Mouse (Mus musculus) kidney, postnatal 25 days (tissue): Measurements from ENCODE around the gene Mark2.

Experiments
- DNase-seq, 2 experiments: peaks; one replicate each; pipeline ENCODE4 v3.0.0; 2021; ENCODE audit warnings: mixed read lengths in 2 of 2

Mark2 gene

GRCm38 (mm10) chr19:7265478-7266191 is 76.0 kb downstream of the Mark2 start:
- DNase-seq: no peak

- DNase-seq: peak; percentile 39 to 75
Observed at GRCm38 (mm10) chr19:7264766-7265331, 76.8 kb downstream of the Mark2 start.

DNA sequence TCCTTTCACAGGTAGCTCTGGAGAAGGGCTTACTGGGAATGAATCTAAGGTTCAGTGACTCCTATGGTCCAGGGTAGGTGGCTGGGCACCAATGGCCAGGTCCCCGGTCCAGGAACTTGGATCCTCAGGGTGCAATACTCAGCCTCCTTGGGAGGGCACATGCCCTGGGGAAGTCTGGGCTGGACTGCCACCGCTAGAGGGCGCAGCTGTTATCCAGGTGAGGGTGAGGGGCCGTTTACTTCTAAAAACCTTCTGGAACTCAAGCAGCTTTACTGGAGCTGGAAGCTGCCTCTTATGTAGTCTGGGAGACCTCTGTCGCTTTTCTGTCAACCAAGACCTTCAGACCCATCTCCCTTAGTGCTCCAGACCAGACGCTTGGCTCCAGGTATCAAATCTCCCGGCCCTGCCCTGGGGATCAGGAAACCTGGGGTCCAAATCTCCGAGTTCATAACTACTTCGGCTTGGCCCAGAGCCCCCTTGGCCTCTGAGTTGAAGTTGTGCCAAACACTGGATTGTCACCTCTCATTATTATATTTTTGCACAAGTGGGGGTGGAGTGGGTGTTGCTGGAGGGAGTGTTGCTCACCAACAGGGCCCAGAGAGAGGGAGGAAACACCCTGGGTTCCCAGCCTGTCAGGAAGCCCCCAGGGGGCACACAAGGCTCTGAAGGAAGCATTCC is 77.4 kb downstream of the Mark2 start:
- peak; percentile 87 to 92 for DNase-seq

DNA sequence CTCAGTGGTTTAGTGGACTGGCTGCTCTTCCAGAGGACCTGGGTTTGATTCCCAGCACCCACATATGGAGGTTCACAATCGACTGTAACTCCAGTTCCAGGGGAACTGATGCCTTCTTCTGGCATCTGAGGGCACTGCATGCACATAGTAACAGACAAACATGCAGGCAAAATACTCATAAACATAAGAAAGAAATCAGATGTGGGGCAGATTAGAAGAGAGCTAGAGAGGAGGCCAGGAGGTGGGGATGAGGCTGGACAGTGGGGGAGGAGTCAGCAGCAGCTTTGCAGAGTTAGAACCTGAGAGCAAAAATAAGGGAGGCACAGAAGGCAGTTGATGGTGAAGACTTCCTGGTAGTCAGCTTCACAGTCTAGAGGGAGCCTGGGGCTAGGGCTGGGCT is 79.1 kb downstream of the Mark2 start:
- DNase-seq: no peak

GRCm38 (mm10) chr19:7261964-7262363 is 79.7 kb downstream of the Mark2 start:
- DNase-seq: no peak

GRCm38 (mm10) chr19:7261476-7261875 is 80.2 kb downstream of the Mark2 start:
- DNase-seq: no peak

DNA sequence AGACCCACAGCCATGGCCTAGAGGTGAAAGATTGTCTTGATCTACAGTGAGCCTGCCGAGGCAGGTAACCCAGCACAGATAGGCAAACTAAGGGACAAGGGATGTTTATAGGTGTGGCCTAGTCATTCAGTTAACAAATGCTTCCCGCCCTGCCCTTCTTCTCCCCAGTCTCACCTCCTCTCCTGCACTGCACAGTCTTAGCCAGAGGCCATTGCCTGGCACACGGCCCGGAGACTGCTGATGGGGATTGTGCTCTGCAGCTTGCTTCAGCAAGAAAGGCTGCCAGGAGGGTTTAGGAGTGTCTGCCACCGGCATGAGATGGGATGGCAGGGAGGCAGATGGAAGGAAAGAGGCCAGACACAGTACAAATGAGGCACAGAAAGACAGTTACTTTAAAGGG is 83.8 kb downstream of the Mark2 start:
- no peak for DNase-seq

- peak in 1 of 2 experiments; percentile 20 for DNase-seq
Observed at GRCm38 (mm10) chr19:7246021-7246420, 95.6 kb downstream of the Mark2 start.

GRCm38 (mm10) chr19:7240782-7241690 is 100.6 kb downstream of the Mark2 start, which contains the start of gene Naa40:
Gene Naa40 (minus strand): TSS chr19:7241183.
- peak; percentile 96 to 97 for DNase-seq

DNA sequence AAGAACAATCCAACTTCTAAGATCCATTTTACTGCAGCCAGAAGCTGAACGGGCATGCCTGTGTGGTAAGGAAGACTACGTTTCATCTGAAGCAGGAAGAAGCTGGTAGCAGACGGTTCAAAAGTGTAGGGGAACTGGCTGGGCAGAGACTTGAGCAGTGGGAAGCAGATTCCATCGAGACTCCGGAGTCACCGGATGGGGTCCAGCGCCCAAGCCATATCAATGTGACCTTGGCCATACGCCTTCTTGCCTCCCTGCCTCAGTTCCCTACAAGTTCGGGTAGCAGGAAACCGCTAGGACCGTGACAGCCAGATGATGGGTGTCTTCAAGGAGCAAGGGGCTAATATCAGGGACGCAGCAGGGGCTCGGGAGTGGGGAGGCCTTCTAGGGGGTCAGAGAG is 101.4 kb downstream of the Mark2 start:
- no peak for DNase-seq

DNA sequence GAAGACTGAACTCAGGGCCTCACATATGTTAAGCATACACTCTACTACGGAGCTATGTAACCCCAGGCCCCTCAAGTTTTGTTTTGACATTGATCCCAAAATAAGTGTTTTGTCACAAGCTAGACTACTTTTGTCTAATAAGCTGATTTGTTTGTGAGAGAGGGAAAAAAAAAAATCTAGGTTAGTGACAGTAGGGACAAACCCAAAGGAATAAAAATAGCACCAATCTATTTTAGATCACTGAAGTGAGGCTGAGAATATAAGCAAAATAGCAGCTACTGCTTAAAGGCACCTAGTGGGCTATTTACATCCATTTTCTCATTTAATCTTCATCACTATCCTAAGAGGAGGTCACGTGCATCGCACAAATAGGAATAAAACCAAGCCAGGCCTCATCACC is 102.1 kb downstream of the Mark2 start:
- no peak for DNase-seq

DNA sequence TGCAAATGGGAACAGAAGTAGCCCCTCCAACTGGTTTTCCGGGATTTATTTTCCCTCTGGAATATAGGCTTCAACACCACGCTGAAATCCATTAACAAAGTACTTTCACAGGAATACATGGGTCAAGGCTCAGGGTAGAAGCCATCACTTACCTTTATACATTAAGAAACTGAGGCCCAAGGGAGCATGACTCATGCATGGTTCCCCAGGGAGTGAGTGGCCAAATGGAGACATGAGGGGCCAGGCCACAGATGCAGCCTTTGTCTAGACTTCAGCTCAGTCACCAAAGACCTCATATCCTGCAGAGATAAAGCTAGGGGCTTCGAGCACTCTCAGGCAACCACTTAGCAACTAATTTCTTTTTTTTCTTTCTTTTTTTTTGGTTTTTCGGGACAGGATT is 104.9 kb downstream of the Mark2 start:
- DNase-seq: no peak

GRCm38 (mm10) chr19:7236011-7236410 is 105.6 kb downstream of the Mark2 start:
- peak; percentile 30 to 62 for DNase-seq

DNA sequence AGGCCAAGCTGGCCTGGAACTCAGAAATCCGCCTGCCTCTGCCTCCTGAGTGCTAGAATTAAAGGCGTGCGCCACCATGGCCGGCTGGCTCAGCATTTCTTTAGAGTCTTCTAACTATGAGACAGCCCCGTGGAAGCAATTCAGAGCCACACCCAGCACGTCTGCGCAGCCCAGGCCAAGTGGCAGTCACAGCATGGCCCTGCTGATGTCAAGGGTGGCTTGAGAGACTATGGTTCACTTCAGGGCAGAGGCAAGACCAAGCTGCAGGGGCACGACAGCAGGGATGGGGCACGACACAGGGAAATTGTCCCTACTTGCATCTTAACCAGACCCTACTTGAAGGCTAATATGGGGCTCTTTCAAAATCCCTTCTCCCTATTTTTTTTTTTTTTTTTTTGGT is 106.2 kb downstream of the Mark2 start:
- DNase-seq: no peak

DNA sequence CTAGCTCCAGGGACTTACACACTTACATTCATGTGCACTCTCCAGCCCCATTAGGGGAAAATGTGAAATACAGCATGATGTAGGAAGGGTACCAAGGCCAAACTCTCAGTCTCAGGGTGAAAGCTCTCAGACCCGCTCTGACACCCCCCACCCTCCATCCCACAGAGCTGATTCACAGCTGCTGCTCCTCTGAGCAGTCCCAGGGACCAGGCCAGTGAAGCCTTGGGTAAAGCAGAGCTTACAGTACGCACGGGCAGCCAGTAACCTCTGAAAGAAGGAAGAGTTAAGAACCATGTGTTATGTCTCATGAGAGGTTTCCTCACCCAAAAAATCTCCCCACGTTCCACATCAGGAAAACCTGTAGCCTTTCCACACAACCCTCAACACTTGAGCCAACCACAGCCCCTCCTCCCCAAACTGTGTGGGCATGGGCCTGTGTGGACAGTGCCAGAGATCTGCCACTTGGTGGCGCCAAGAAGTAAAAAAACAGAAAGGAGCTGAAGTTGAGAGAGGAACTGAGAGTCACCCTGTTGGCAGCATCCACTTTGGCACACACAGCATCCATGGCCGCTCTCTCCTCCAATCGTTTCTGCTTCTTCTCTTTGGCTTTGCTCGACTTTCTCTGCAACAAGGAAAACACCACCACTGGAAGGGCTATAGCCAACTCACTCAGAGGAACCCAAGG is 107.0 kb downstream of the Mark2 start:
- peak; percentile 77 to 83 for DNase-seq

GRCm38 (mm10) chr19:7226511-7226914 is 115.1 kb downstream of the Mark2 start:
- peak; percentile 60 to 81 for DNase-seq
